Mouse (Mus musculus): ENCODE data around the gene Tcp11.

- TF ChIP-seq POLR2A (IDR thresholded peaks at IDR 0.05; ENCODE audit: low read depth, low read length), result no peak
- no peak for TF ChIP-seq CTCF (IDR thresholded peaks at IDR 0.05; ENCODE audit: borderline replicate concordance, insufficient read depth, low read length)
Measured at GRCm38 (mm10) chr17:28018344-28018743, 62.1 kb downstream of the Tcp11 start.

Measured in embryonic fibroblast, embryonic 13.5 days (primary cell).